Mouse (Mus musculus): ENCODE measurements around the gene Pdcd1. TPM values are rescaled to one million over a fixed set of nuclear protein-coding genes. Genes with fewer than 3 reads are reported as not detected.
"Not testable (repeated sequence)": the region's sequence is repeated elsewhere in the genome, so short reads cannot be mapped to it uniquely, and the experiment has no call there.

Gene Pdcd1
- not detected for total RNA-seq (2021)

- no peak for DNase-seq
- intact Hi-C loops (cut with DNase I), result no loop called here
Observed at GRCm38 (mm10) chr1:94052373-94052772, at the start of gene Pdcd1. Gene Pdcd1 (minus strand): TSS chr1:94052553.

- intact Hi-C loops (cut with DNase I), result no loop called here
- no peak for DNase-seq
Observed at GRCm38 (mm10) chr1:94091788-94092187, 39.4 kb upstream of the Pdcd1 start.

- DNase-seq, result no peak
- intact Hi-C loops (cut with DNase I), result no loop called here
Observed at GRCm38 (mm10) chr1:94086311-94086898, 34.1 kb upstream of the Pdcd1 start.

GRCm38 (mm10) chr1:94085324-94086105 is 33.2 kb upstream of the Pdcd1 start:
- intact Hi-C loops (cut with DNase I), result no loop called here
- no peak for DNase-seq

GRCm38 (mm10) chr1:94081761-94082160 is 29.4 kb upstream of the Pdcd1 start:
- intact Hi-C loops (cut with DNase I), result no loop called here
- DNase-seq, result no peak

- DNase-seq, result no peak
- intact Hi-C loops (cut with DNase I), result no loop called here
Observed at GRCm38 (mm10) chr1:94081191-94081590, 28.8 kb upstream of the Pdcd1 start.

- intact Hi-C loops (cut with DNase I), result no loop called here
Observed at GRCm38 (mm10) chr1:94080718-94081117, 28.4 kb upstream of the Pdcd1 start.

GRCm38 (mm10) chr1:94078835-94079440 is 26.6 kb upstream of the Pdcd1 start:
- intact Hi-C loops (cut with DNase I), result loop anchor here (1.0 to 5.0 kb wide), 3 partner anchors 44 to 242 kb away; no protein-coding TSS in a partner anchor
- DNase-seq, result peak; percentile 91 to 93

More at GRCm38 (mm10) chr1:94080718-94081117, 28.4 kb upstream of the Pdcd1 start:
- DNase-seq, result no peak

GRCm38 (mm10) chr1:94078314-94078713 is 26.0 kb upstream of the Pdcd1 start:
- intact Hi-C loops (cut with DNase I), result loop anchor here (5.0 kb wide), 2 partner anchors 91 to 241 kb away; no protein-coding TSS in a partner anchor
- DNase-seq, result no peak

GRCm38 (mm10) chr1:94076702-94077101 is 24.3 kb upstream of the Pdcd1 start:
- intact Hi-C loops (cut with DNase I), result loop anchor here (5.0 kb wide), 2 partner anchors 89 to 239 kb away; no protein-coding TSS in a partner anchor
- no peak for DNase-seq

- no peak for DNase-seq
- intact Hi-C loops (cut with DNase I), result loop anchor here (5.0 kb wide), 2 partner anchors 87 to 237 kb away; no protein-coding TSS in a partner anchor
Observed at GRCm38 (mm10) chr1:94074756-94075155, 22.4 kb upstream of the Pdcd1 start.

- DNase-seq; intact Hi-C loops (cut with DNase I): not testable (repeated sequence)
Observed at GRCm38 (mm10) chr1:94058281-94058680, 5.9 kb upstream of the Pdcd1 start.

GRCm38 (mm10) chr1:94057401-94057800 is 5.0 kb upstream of the Pdcd1 start:
- intact Hi-C loops (cut with DNase I), result no loop called here
- DNase-seq, result no peak

GRCm38 (mm10) chr1:94055966-94056365 is 3.6 kb upstream of the Pdcd1 start:
- DNase-seq, result no peak
- intact Hi-C loops (cut with DNase I), result no loop called here

GRCm38 (mm10) chr1:94054481-94054880 is 2.1 kb upstream of the Pdcd1 start:
- intact Hi-C loops (cut with DNase I), result no loop called here
- DNase-seq, result no peak

GRCm38 (mm10) chr1:94053530-94054216 is 1.3 kb upstream of the Pdcd1 start:
- intact Hi-C loops (cut with DNase I), result no loop called here
- DNase-seq, result no peak

- intact Hi-C loops (cut with DNase I), result no loop called here
- no peak for DNase-seq
Observed at GRCm38 (mm10) chr1:94051104-94051503, 1.2 kb downstream of the Pdcd1 start.

GRCm38 (mm10) chr1:94046544-94046943 is 5.8 kb downstream of the Pdcd1 start:
- intact Hi-C loops (cut with DNase I), result no loop called here
- no peak for DNase-seq

GRCm38 (mm10) chr1:94045559-94045958 is 6.8 kb downstream of the Pdcd1 start:
- DNase-seq, result no peak
- intact Hi-C loops (cut with DNase I), result no loop called here

- intact Hi-C loops (cut with DNase I), result no loop called here
Observed at GRCm38 (mm10) chr1:94040391-94040790, 12.0 kb downstream of the Pdcd1 start.

More at GRCm38 (mm10) chr1:94040391-94040790, 12.0 kb downstream of the Pdcd1 start:
- no peak for DNase-seq
